Mouse (Mus musculus) brain, adult 10 weeks (tissue): Measurements from ENCODE around the gene Arhgap8. TPM values are rescaled to one million over a fixed set of nuclear protein-coding genes. Genes with fewer than 3 reads are reported as not detected.

Experiments used
- polyA plus RNA-seq: library from polyadenylated mRNA; stranded (reverse); fragments of 350-450 nt; fragmentation: Illumina TruSeq; extraction: RNeasy Lipid Tissue Mini Kit (QIAGEN cat#74804); gene quantifications from one replicate; pipeline ENCODE4 v1.2.3, GENCODE M21; 2015; ENCODE audit warnings: low read depth, low replicate concordance

Gene Arhgap8
- polyA plus RNA-seq: not detected

DNA sequence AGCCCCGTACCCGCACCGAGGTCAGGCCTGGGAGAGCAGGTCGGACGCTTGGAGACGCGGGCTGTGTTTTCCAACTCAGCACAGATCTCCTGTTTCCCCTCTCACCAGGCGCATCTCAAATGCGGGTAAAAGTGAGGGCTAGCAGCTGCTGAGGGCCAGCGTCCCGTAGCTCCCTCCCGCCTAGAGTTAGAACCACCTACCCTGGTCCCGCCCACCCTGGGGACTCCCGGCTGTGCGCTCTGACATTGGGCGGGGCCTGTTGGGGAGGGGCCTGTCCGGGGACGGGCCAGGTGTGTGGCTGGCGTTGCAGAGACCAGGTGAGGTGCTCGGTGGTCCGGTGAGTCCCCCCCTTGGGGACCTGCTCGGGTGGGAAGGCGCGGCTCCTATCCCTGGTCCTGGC is at the start of gene Arhgap8:
Gene Arhgap8 (plus strand): TSS at position 262 of the 400 bp plus-strand sequence.

Other genes starting within 250 kb of the Arhgap8 start
- 32.4 TPM for gene Rtl6, start 162.2 kb upstream of the Arhgap8 start, polyA plus RNA-seq
- gene Prr5, start 50.4 kb upstream of the Arhgap8 start, polyA plus RNA-seq: 6.4 TPM
- gene Phf21b, start 136.0 kb downstream of the Arhgap8 start, polyA plus RNA-seq: 11.4 TPM
- gene Gm29666, start 200.0 kb downstream of the Arhgap8 start, polyA plus RNA-seq: 0.73 TPM
- gene Nup50, start 203.4 kb downstream of the Arhgap8 start, polyA plus RNA-seq: 20.8 TPM